Mouse (Mus musculus): Measurements from ENCODE around the gene Zfp28.

DNA sequence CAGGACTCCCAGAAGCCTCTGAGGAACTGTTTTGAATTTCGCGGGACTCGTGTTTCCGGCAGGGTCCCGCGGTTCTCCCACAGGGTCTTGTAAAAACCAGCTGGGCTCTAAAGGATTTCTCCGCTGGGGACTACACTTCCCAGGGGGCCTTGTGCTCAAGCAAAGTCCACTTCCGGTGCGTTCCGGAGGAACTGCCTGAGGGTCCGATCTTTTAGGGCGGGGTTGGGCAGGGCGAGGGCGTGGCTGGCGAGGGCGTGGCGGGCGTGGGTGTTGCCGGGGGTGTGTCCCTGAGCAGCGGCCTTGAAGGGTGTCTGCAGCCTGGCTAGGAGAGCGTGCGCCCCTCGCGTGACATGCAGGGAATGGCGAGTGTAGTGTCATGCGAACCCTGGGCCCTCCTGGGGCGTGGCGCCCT is at the start of gene Zfp28:
- TF ChIP-seq GATA1 (IDR thresholded peaks at IDR 0.05; ENCODE audit: low read length) = no peak
- no peak for TF ChIP-seq TAL1 (IDR thresholded peaks at IDR 0.05; ENCODE audit: low read length)
